Mouse (Mus musculus) CH12.LX (cell line): ENCODE results near the gene Gusb. TPM values are rescaled to one million over a fixed set of nuclear protein-coding genes. Genes with fewer than 3 reads are reported as not detected.

Source experiments
- DNase-seq: peaks from one replicate; pipeline ENCODE4 v3.0.0-alpha.2; 2013; ENCODE audit errors: extremely low read depth
- H3K27ac ChIP-seq: 2 replicates; pipeline ENCODE4 v1.5.1; 2012; ENCODE audit warnings: low read depth, mild to moderate bottlenecking, control low read depth, moderate library complexity; ENCODE audit not compliant: insufficient read depth
- H3K27me3 ChIP-seq: replicated peaks from 2 replicates; pipeline ENCODE3; 2012; ENCODE audit warnings: inconsistent platforms
- H3K36me3 ChIP-seq, 2 experiments: replicated peaks in 1 of 2; 2 replicates each; pipeline versions ENCODE3 to v1.6.1; 2012; ENCODE audit warnings: inconsistent platforms in 1 of 2, low read length in 1 of 2, mild to moderate bottlenecking in 1 of 2, mixed read lengths in 1 of 2, moderate library complexity in 1 of 2; ENCODE audit not compliant: control insufficient read depth in 1 of 2, insufficient read depth in 1 of 2
- H3K4me1 ChIP-seq, 2 experiments: 2 replicates each; pipeline ENCODE4 v1.6.1; 2012; ENCODE audit warnings: inconsistent platforms in 1 of 2, moderate library complexity in 1 of 2; ENCODE audit not compliant: insufficient read depth in 2 of 2, control insufficient read depth in 1 of 2
- H3K4me2 ChIP-seq: 2 replicates; pipeline ENCODE4 v1.6.1; 2012; ENCODE audit warnings: low read depth, mild to moderate bottlenecking, control low read depth; ENCODE audit not compliant: poor library complexity, insufficient read depth, severe bottlenecking
- H3K4me3 ChIP-seq, 3 experiments: fragments of 150-350 bp in 1 of 3; sonication (generic) in 1 of 3; replicated peaks in 1 of 3; 2 replicates each; pipeline versions ENCODE3 to v1.5.1; 2011 to 2012; ENCODE audit warnings: low read depth in 2 of 3, low read length in 2 of 3, mild to moderate bottlenecking in 2 of 3, moderate library complexity in 2 of 3, control low read depth in 1 of 3, improper control_type of control experiment in 1 of 3, inconsistent platforms in 1 of 3, mixed read lengths in 1 of 3; ENCODE audit not compliant: poor library complexity in 1 of 3
- H3K79me2 ChIP-seq: replicated peaks from 2 replicates; pipeline ENCODE4 v1.6.1; 2012; ENCODE audit warnings: mild to moderate bottlenecking, moderate library complexity; ENCODE audit not compliant: control insufficient read depth, poor library complexity, insufficient read depth, severe bottlenecking; ENCODE audit errors: extremely low read depth
- H3K9ac ChIP-seq: 2 replicates; pipeline ENCODE4 v1.6.1; 2012; ENCODE audit warnings: low read depth, mild to moderate bottlenecking, control low read depth, moderate library complexity; ENCODE audit not compliant: insufficient read depth
- H3K9me3 ChIP-seq: replicated peaks from 2 replicates; pipeline ENCODE3; 2012; ENCODE audit warnings: low read length, inconsistent platforms, mixed read lengths
- BHLHE40 ChIP-seq: IDR thresholded peaks from 2 replicates; pipeline ENCODE4 v1.6.1; 2011; ENCODE audit warnings: mild to moderate bottlenecking, low read depth, low read length, improper control_type of control experiment
- CHD2 ChIP-seq: IDR thresholded peaks from 2 replicates; pipeline ENCODE4 v1.6.1; 2011; ENCODE audit warnings: low read length, improper control_type of control experiment
- ELF1 ChIP-seq: IDR thresholded peaks from 2 replicates; pipeline ENCODE4 v1.6.1; 2014; ENCODE audit warnings: low read depth, mild to moderate bottlenecking, inconsistent platforms, low read length, improper control_type of control experiment
- EP300 ChIP-seq: IDR thresholded peaks from 2 replicates; pipeline ENCODE4 v1.6.1; 2011; ENCODE audit warnings: low read length, improper control_type of control experiment
- ETS1 ChIP-seq: conservative IDR thresholded peaks from 2 replicates; pipeline ENCODE4 v1.6.1; 2012; ENCODE audit warnings: low read depth, mild to moderate bottlenecking, inconsistent platforms, low read length, improper control_type of control experiment, moderate library complexity
- GABPA ChIP-seq: IDR thresholded peaks from 2 replicates; pipeline ENCODE4 v1.6.1; 2012; ENCODE audit warnings: low read depth, low read length, improper control_type of control experiment, inconsistent platforms; ENCODE audit not compliant: insufficient replicate concordance
- HCFC1 ChIP-seq: IDR thresholded peaks from 2 replicates; pipeline ENCODE4 v1.6.1; 2012; ENCODE audit warnings: low read depth, mild to moderate bottlenecking, inconsistent platforms, low read length, improper control_type of control experiment
- IRF4 ChIP-seq: IDR thresholded peaks from 2 replicates; pipeline ENCODE4 v1.6.1; 2014; ENCODE audit warnings: low read depth, mild to moderate bottlenecking, inconsistent platforms, low read length, improper control_type of control experiment
- JUN ChIP-seq: IDR thresholded peaks from 2 replicates; pipeline ENCODE4 v1.6.1; 2011; ENCODE audit warnings: low read depth, mild to moderate bottlenecking, low read length, improper control_type of control experiment, moderate library complexity; ENCODE audit not compliant: insufficient read depth
- KAT2A ChIP-seq: IDR thresholded peaks from 2 replicates; pipeline ENCODE4 v1.6.1; 2012; ENCODE audit warnings: low read length, improper control_type of control experiment, inconsistent platforms; ENCODE audit not compliant: insufficient replicate concordance
- MAZ ChIP-seq: IDR thresholded peaks from 2 replicates; pipeline ENCODE4 v1.6.1; 2012; ENCODE audit warnings: low read depth, mild to moderate bottlenecking, inconsistent platforms, low read length, improper control_type of control experiment, moderate library complexity
- MEF2A ChIP-seq: IDR thresholded peaks from 2 replicates; pipeline ENCODE4 v1.6.1; 2014; ENCODE audit warnings: low read depth, mild to moderate bottlenecking, inconsistent platforms, low read length, improper control_type of control experiment, borderline replicate concordance
- MXI1 ChIP-seq: IDR thresholded peaks from 2 replicates; pipeline ENCODE4 v1.6.1; 2011; ENCODE audit warnings: mild to moderate bottlenecking, low read depth, low read length, improper control_type of control experiment
- MYC ChIP-seq: IDR thresholded peaks from 2 replicates; pipeline ENCODE4 v1.6.1; 2011; ENCODE audit warnings: low read depth, mild to moderate bottlenecking, improper control_type of control experiment, low read length
- NRF1 ChIP-seq: IDR thresholded peaks from 2 replicates; pipeline ENCODE4 v1.6.1; 2014; ENCODE audit warnings: low read depth, mild to moderate bottlenecking, inconsistent platforms, low read length, improper control_type of control experiment, moderate library complexity
- PAX5 ChIP-seq: IDR thresholded peaks from 2 replicates; pipeline ENCODE4 v1.6.1; 2012; ENCODE audit warnings: low read length, inconsistent platforms, mixed read lengths
- POLR2A ChIP-seq: IDR thresholded peaks from 2 replicates; pipeline ENCODE4 v1.6.1; 2011; ENCODE audit warnings: low read depth, mild to moderate bottlenecking, improper control_type of control experiment, low read length
- POLR2AphosphoS2 ChIP-seq: IDR thresholded peaks from 2 replicates; pipeline ENCODE4 v1.6.1; 2011; ENCODE audit warnings: low read depth, low read length, improper control_type of control experiment
- RAD21 ChIP-seq: IDR thresholded peaks from 2 replicates; pipeline ENCODE4 v1.6.1; 2011; ENCODE audit warnings: low read depth, mild to moderate bottlenecking, low read length, improper control_type of control experiment, moderate library complexity
- SMC3 ChIP-seq: IDR thresholded peaks from 2 replicates; pipeline ENCODE4 v1.6.1; 2011; ENCODE audit warnings: low read depth, low read length, improper control_type of control experiment
- TCF12 ChIP-seq: IDR thresholded peaks from 2 replicates; pipeline ENCODE4 v1.6.1; 2014; ENCODE audit warnings: low read depth, mild to moderate bottlenecking, inconsistent platforms, low read length, improper control_type of control experiment
- USF1 ChIP-seq: IDR thresholded peaks from 2 replicates; pipeline ENCODE4 v1.6.1; 2014; ENCODE audit warnings: low read depth, mild to moderate bottlenecking, inconsistent platforms, low read length, improper control_type of control experiment
- USF2 ChIP-seq: conservative IDR thresholded peaks from 2 replicates; pipeline ENCODE4 v1.6.1; 2011; ENCODE audit warnings: low read depth, low read length, improper control_type of control experiment
- ZC3H11A ChIP-seq: IDR thresholded peaks from 2 replicates; pipeline ENCODE4 v1.6.1; 2012; ENCODE audit warnings: low read depth, mild to moderate bottlenecking, inconsistent platforms, low read length, improper control_type of control experiment
- ZNF384 ChIP-seq: IDR thresholded peaks from 2 replicates; pipeline ENCODE4 v1.6.1; 2012; ENCODE audit warnings: low read depth, low read length, improper control_type of control experiment, inconsistent platforms
- dilution Hi-C: fragments of 300-500 bp; cut with MboI; formaldehyde crosslinking; loops from 2 replicates; pipeline ENCODE4 v1.14.3; 2020; ENCODE audit warnings: low sequenced_read_pairs; ENCODE audit not compliant: extremely low pct_unique_long_range_greater_than_20kb, extremely low pct_ligation_motif_present
- in situ Hi-C: fragments of 300-500 bp; cut with MboI; formaldehyde crosslinking; loops from 3 replicates; pipeline ENCODE4 v1.14.3; 2019; ENCODE audit warnings: low sequenced_read_pairs, low pct_ligation_motif_present, low pct_unique_long_range_greater_than_20kb, mixed read lengths
- polyA plus RNA-seq: library from polyadenylated mRNA; unstranded; fragments of >175 nt; gene quantifications from 2 replicates; pipeline ENCODE4 v1.2.1, GENCODE M21; 2012; ENCODE audit warnings: low read depth; ENCODE audit not compliant: insufficient read length
- total RNA-seq, 2 experiments: library from RNA; depleted of rRNA; stranded (reverse); fragments of 300-350 nt in 1 of 2; fragments of >200 nt in 1 of 2; gene quantifications; 2 replicates each; pipeline ENCODE4 v1.2.3; 2012 to 2014

The Gusb gene
- total and polyA plus RNA-seq, 3 experiments, result 73.4 to 210 (median 187) TPM

DNA sequence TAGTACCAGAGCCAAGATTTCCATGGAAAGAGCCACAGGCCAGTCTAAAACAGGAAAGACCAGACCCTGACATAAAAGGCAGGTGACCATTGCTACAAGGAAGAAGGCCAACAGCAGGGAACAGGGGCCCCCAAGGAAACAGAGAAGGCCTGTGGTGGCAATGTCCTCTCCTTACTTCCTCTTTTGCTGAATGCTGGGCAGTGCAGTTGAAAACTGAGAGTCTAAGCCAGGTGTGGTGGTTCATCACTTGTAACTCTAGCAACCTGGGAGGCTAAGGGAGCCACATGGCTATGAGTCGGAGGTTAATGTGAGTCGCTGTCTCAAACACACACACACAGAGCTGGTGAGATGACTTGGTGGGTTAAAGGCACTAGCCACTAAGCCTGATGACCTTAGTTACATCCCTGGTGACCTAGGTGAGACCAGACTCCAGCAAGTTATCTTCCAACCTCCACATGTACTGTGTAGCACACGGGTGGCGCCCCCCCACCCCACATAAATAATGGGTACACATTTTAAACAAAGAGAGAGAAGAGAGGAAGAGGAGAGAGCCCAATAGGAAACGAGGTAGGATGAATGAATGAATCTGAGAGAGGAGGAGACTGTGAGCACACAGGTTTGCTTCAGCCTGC, 1.4 kb downstream of the Gusb start (continued):
- no peak for TF ChIP-seq HCFC1
- TF ChIP-seq MEF2A, result peak; percentile 79; the same call in 1 of the 2 replicates
- no peak for TF ChIP-seq RAD21
- peak; percentile 21; the same call in 1 of the 2 replicates for TF ChIP-seq POLR2AphosphoS2
- TF ChIP-seq USF2, result no peak
- TF ChIP-seq ZC3H11A, result no peak
- TF ChIP-seq USF1, result no peak
- TF ChIP-seq NRF1, result peak; percentile 30; the same call in 1 of the 2 replicates
- no peak for TF ChIP-seq JUN
- TF ChIP-seq EP300, result peak; percentile 83
- peak; percentile 74 for TF ChIP-seq ELF1
- TF ChIP-seq PAX5, result no peak
- TF ChIP-seq IRF4, result peak; percentile 88
- TF ChIP-seq MXI1, result peak; percentile 93
- no peak for TF ChIP-seq SMC3
- no peak for TF ChIP-seq GABPA
- TF ChIP-seq, all 38 proteins: peak for 20

DNA sequence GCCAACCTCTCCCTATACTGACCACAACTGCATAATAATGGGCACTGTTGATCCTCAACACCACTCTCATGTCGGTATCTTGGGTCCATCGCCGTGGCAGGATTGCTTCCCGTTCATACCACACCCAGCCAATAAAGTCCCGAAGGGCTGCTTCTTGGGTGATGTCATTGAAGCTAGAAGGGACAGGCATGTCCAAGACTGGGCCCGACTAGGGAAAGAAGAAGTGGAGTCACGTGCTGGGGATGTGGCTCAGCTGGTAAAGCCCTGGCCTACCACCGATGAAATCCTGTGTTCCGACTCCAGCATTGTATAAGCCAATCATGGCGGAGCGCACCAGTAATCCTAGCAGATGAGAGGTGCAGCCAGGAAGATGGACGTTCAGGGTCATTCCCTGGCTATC, 2.1 kb downstream of the Gusb start:
- H3K4me3 ChIP-seq, result peak overlapping the region; percentile 13 to 86 (median 79)
- TF ChIP-seq ZC3H11A, result no peak
- TF ChIP-seq NRF1, result no peak
- no peak for TF ChIP-seq POLR2AphosphoS2
- peak; percentile 54 for TF ChIP-seq USF2
- 0 out of 2 replicates have a peak, but pooled peaks have one; percentile 25 for TF ChIP-seq MEF2A
- no peak for TF ChIP-seq TCF12
- no peak for TF ChIP-seq MAZ
- TF ChIP-seq POLR2A, result no peak
- TF ChIP-seq BHLHE40, result peak; percentile 91
- TF ChIP-seq KAT2A, result no peak
- TF ChIP-seq CHD2, result no peak
- 0 out of 2 replicates have a peak, but pooled peaks have one; percentile 24 for TF ChIP-seq ETS1
- no peak for TF ChIP-seq HCFC1
- no peak for TF ChIP-seq MYC
- no peak for TF ChIP-seq ZNF384
- TF ChIP-seq USF1, result peak; percentile 72
- dilution Hi-C loops, result no loop called here
- H3K4me2 ChIP-seq, result peak overlapping the region; percentile 93
- H3K27ac ChIP-seq, result peak overlapping the region; percentile 75
- H3K9ac ChIP-seq, result peak overlapping the region; percentile 46; the same call in 1 of the 2 replicates
- H3K4me1 ChIP-seq, result peaks cover 12 to 51% of the 10 kb centered on the region in 2 experiments
- in situ Hi-C loops, result no loop called here
- H3K9me3 ChIP-seq, result peaks cover 11% of the 10 kb centered on the region
- no peaks in the 10 kb centered on the region for H3K27me3 ChIP-seq
- DNase-seq, result peak; percentile 54
- peaks cover 15% of the 10 kb centered on the region for H3K79me2 ChIP-seq
- peaks cover 31 to 53% of the 10 kb centered on the region in 2 experiments for H3K36me3 ChIP-seq
